Mouse (Mus musculus): ENCODE results near the gene Tab2.

DNA sequence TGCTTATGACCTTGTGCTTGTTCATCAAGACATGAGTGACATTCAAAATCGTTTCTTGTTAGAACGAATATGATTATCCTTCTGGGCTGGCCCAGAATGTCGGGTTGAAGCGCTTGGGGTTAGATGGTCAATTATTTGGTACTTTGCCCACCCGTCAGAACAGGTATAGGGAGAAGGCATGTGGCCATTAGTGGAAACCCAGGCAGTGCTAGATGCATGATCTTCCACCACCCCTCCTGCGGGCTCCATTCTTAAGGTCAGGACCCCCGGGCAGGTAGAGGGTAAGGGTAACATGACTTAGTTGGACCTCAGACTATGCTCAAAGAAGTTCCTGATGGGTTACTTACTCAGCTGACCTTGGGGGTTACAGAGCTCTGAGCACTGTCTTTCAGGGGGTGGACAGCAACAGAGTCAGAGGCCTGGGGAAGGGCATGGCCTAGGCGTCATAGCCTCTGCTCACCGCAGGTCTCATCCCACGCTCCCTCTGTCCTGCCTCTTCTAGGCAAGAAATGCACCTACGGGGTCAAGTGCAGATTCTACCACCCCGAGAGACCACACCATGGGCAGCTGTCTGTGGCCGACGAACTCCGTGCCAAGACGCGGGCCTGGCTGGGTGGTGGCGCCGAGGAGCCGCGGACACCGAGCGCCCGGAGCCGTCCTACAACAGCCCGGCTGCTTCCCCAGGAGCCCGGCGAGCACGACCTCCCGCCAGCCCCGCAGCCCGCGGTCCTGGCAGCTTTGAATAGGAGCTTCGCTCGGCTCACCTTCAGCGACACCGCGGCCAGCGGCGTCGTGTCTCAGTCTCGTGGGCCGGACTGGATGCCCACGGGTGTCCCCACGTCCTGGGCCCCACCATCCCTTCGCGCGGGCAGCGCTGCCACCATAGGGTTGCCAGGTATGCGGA is 89.0 kb downstream of the Tab2 start:
- no peak for TF ChIP-seq POLR2A (IDR thresholded peaks at IDR 0.05; ENCODE audit: borderline replicate concordance, insufficient read depth, low read length)
- no peak for TF ChIP-seq CTCF (IDR thresholded peaks at IDR 0.05; ENCODE audit: borderline replicate concordance, insufficient read depth, low read depth, low read length)
